Mouse (Mus musculus) liver, adult 2 months (tissue): ENCODE measurements around the gene Lbhd2. TPM values are rescaled to one million over a fixed set of nuclear protein-coding genes. Genes with fewer than 3 reads are reported as not detected.

Experiments
- DNase-seq: peaks from one replicate; pipeline ENCODE4 v3.0.0-alpha.2; 2011; ENCODE audit warnings: low read depth, low spot score; ENCODE audit errors: extremely low read depth
- H3K27ac ChIP-seq: fragments of 200-500 bp; replicated peaks from 2 replicates; pipeline ENCODE4 v1.5.1; 2012; ENCODE audit warnings: low read depth, mild to moderate bottlenecking, control low read depth, inconsistent platforms, low read length; ENCODE audit not compliant: insufficient read depth
- H3K27me3 ChIP-seq: fragments of 200-500 bp; 2 replicates; pipeline ENCODE4 v1.6.1; 2012; ENCODE audit warnings: mild to moderate bottlenecking, moderate library complexity, low read length, inconsistent platforms; ENCODE audit not compliant: control insufficient read depth, insufficient read depth
- H3K36me3 ChIP-seq: fragments of 200-500 bp; 2 replicates; pipeline ENCODE4 v1.6.1; 2012; ENCODE audit warnings: low read length, inconsistent platforms; ENCODE audit not compliant: control insufficient read depth, insufficient read depth
- H3K4me1 ChIP-seq: fragments of 200-500 bp; 2 replicates; pipeline ENCODE4 v1.6.1; 2011; ENCODE audit warnings: low read length; ENCODE audit not compliant: control insufficient read depth, insufficient read depth
- H3K4me3 ChIP-seq: fragments of 200-500 bp; 2 replicates; pipeline ENCODE4 v1.5.1; 2011; ENCODE audit warnings: low read depth, mild to moderate bottlenecking, control low read depth, low read length, moderate library complexity; ENCODE audit not compliant: insufficient read depth
- H3K79me2 ChIP-seq: fragments of 200-500 bp; 2 replicates; pipeline ENCODE4 v1.6.1; 2012; ENCODE audit warnings: inconsistent platforms, mild to moderate bottlenecking, low read length, moderate library complexity; ENCODE audit not compliant: control insufficient read depth, insufficient read depth
- H3K9ac ChIP-seq: fragments of 200-500 bp; 2 replicates; pipeline ENCODE4 v1.6.1; 2012; ENCODE audit warnings: low read depth, mild to moderate bottlenecking, control low read depth, inconsistent platforms, low read length
- CTCF ChIP-seq: fragments of 200-500 bp; IDR thresholded peaks from 2 replicates; pipeline ENCODE4 v1.5.1; 2011; ENCODE audit warnings: low read depth, low read length, control low read depth
- POLR2A ChIP-seq: fragments of 200-500 bp; IDR thresholded peaks from 2 replicates; pipeline ENCODE4 v1.6.1; 2011; ENCODE audit warnings: low read length, control low read depth; ENCODE audit not compliant: insufficient read depth; ENCODE audit errors: extremely low read depth
- WGBS: fragments of 180-500 bp; shearing (Covaris S2); methylation state at CpG from one replicate; pipeline ENCODE4 v1.1.7; 2018; 5-methylcytosine and 5-hydroxymethylcytosine counted together
- polyA plus RNA-seq: library from polyadenylated mRNA; depleted of rRNA; stranded (reverse); fragments of >200 nt; gene quantifications from 2 replicates; pipeline ENCODE4 v1.2.3, GENCODE M21; 2012
- total RNA-seq: library from RNA; depleted of rRNA; stranded (reverse); fragments of >200 nt; gene quantifications from 2 replicates; pipeline ENCODE4 v1.2.3, GENCODE M21; 2014

Gene Lbhd2
- total and polyA plus RNA-seq, 2 experiments, result not detected

DNA sequence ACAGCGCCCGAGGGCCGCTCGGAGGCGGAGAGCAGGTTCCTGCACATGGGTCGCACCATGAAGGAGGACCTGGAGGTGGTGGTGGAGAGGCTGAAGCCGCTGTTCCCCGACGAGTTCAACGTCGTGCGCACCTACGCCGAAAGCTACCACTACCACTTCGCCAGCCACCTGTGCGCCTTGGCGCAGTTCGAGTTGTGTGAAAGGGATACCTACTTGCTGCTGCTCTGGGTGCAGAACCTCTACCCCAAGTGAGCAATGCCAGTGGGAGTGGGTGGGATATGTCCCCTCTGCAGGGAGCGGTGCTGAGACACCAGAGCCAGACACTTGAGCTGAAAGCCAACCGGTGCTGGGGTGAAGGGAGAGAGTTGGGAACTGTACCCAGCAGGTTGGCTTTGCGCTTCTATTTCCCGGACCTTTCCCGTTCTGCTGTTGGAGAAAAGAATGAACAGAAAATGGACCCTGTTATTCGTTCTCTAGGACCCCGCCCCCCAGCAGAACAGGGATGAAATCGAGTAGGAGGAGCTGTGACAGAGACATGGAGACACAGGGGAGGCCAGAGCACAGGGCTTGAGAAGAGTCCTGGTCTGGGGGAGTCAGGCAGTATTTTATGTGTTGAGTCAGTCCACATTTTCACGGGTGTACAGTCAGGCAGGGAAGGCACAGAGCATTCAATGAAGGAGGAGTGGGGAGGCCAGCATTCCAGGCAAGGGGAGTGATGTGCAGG, 39.4 kb downstream of the Lbhd2 start:
- no peak for TF ChIP-seq CTCF
- no peak for TF ChIP-seq POLR2A
- no peak overlapping the region for H3K4me3 ChIP-seq
- no peak for DNase-seq
- no peaks in the 10 kb centered on the region for H3K27me3 ChIP-seq
- H3K79me2 ChIP-seq, result no peaks in the 10 kb centered on the region
- WGBS, result 83% methylated on average over 27 of the region's 27 CpGs
- no peak overlapping the region for H3K9ac ChIP-seq
- peaks cover 6% of the 10 kb centered on the region; the same call in 1 of the 2 replicates for H3K36me3 ChIP-seq
- H3K27ac ChIP-seq, result no peak overlapping the region
- H3K4me1 ChIP-seq, result peaks cover 23% of the 10 kb centered on the region

- Histone ChIP-seq H3K9ac (no peak overlapping the region), H3K4me3 (no peak overlapping the region), H3K79me2 (no peaks in the 10 kb centered on the region), H3K36me3 (peaks cover 9% of the 10 kb centered on the region; the same call in 1 of the 2 replicates), H3K27me3 (no peaks in the 10 kb centered on the region), H3K4me1 (peaks cover 17% of the 10 kb centered on the region), H3K27ac (no peak overlapping the region)
- no peak for TF ChIP-seq CTCF
- TF ChIP-seq POLR2A, result no peak
- DNase-seq, result no peak
- WGBS, result 89% methylated on average over 5 of the region's 5 CpGs
Measured at GRCm38 (mm10) chr12:111446745-111447144, 40.1 kb downstream of the Lbhd2 start.

GRCm38 (mm10) chr12:111447350-111447749, 40.7 kb downstream of the Lbhd2 start:
- Histone ChIP-seq H3K4me1 (peaks cover 11% of the 10 kb centered on the region), H3K36me3 (peaks cover 9% of the 10 kb centered on the region; the same call in 1 of the 2 replicates), H3K27me3 (no peaks in the 10 kb centered on the region), H3K79me2 (no peaks in the 10 kb centered on the region), H3K4me3 (no peak overlapping the region), H3K27ac (no peak overlapping the region), H3K9ac (no peak overlapping the region)
- WGBS, result 83% methylated on average over 9 of the region's 9 CpGs
- TF ChIP-seq CTCF, result no peak
- TF ChIP-seq POLR2A, result no peak
- no peak for DNase-seq

DNA sequence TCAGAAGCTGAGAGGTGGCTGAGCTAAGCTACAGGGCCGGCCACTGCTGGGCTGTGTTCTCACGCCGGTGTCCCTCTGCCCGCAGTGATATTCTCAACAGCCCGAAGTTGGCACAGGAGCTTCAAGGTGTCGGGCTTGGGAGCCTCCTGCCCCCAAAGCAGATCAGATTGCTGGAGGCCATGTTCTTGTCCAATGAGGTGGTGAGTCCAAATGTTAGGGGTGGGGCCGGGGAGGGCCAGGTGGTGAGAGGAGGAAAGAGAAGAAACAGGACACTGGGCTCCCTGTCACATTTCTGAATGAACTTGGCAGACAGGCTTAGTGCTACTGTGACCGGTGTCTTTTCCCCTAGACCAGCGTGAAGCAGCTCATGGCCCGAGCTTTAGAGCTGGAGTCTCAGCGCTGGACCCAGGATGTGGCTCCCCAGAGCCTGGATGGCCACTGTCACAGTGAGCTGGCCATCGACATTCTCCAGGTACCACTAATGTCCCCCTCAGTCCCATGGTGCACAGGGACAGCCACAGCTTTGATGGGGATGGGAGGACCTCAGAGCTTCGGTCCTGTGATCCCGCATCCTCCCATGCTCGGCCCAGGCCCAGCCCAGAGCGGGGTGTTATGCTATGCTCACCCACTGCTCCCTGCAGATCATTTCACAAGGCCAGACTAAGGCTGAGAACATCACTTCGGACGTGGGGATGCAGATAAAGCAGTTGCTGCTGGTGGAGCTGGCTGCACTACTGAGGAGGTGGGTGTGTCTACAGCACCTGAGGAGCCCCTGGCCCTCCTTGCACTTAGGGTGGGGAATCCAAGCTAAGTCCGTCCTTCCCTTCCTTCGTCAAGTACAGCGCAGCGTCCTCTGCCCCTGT, 41.5 kb downstream of the Lbhd2 start:
- H3K9ac ChIP-seq, result no peak overlapping the region

DNA sequence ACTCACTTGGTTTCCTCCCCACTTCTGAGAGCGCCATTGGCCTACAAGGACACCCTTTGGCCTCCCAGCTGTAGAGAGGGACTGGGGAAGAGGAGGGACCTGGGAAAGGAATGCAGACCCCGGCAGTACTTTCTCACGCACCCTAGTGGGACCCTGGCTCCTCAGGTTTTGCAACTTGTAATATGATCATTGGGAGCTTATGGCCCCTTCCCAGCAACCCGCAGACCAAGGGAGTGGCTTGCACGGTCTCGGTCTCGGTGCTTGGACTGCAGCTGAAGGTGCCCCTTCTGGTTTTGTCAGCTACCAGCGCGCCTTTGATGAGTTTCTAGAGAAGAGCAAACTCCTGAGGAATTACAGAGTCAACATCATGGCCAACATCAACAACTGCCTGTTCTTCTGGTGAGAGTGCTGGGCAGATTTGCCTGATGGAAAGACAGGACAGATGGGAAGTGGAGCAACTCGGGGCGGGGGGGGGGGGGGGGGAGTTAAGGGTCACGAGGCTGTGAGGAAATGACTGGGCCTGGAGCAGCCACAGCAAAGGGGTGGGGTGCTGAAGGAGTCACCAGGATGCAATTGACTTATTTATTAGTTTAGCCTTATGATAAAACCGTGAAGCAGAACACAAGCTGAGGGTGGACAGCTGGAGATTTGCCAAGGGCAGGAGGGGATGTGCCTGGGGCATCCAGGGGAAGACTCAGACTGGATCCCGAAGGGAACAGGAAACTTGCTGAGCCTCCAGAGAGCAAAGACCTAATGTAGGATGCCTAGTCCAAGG, 42.5 kb downstream of the Lbhd2 start:
- no peak for DNase-seq
- Histone ChIP-seq H3K27me3 (no peaks in the 10 kb centered on the region), H3K79me2 (no peaks in the 10 kb centered on the region), H3K9ac (no peak overlapping the region), H3K4me3 (no peak overlapping the region), H3K4me1 (peaks cover 4% of the 10 kb centered on the region), H3K36me3 (peaks cover 13% of the 10 kb centered on the region; the same call in 1 of the 2 replicates), H3K27ac (no peak overlapping the region)
- TF ChIP-seq POLR2A, result no peak
- TF ChIP-seq CTCF, result no peak
- 63% methylated on average over 14 of the region's 14 CpGs for WGBS

More for the DNA sequence above, 41.5 kb downstream of the Lbhd2 start:
- 87% methylated on average over 22 of the region's 22 CpGs for WGBS
- Histone ChIP-seq H3K27ac (no peak overlapping the region), H3K36me3 (peaks cover 12% of the 10 kb centered on the region; the same call in 1 of the 2 replicates), H3K4me3 (no peak overlapping the region), H3K79me2 (no peaks in the 10 kb centered on the region), H3K4me1 (peaks cover 9% of the 10 kb centered on the region), H3K27me3 (no peaks in the 10 kb centered on the region)
- no peak for DNase-seq
- no peak for TF ChIP-seq POLR2A
- no peak for TF ChIP-seq CTCF
